Mouse (Mus musculus) fat pad, adult 2 months (tissue): Measurements from ENCODE around the gene Pth2.
"Not testable (repeated sequence)": the region's sequence is repeated elsewhere in the genome, so short reads cannot be mapped to it uniquely, and the experiment has no call there.

Source experiments
- DNase-seq: peaks from one replicate; pipeline ENCODE4 v3.0.0-alpha.2; 2011; ENCODE audit warnings: low read depth, low spot score; ENCODE audit errors: extremely low read depth

Pth2 gene

DNA sequence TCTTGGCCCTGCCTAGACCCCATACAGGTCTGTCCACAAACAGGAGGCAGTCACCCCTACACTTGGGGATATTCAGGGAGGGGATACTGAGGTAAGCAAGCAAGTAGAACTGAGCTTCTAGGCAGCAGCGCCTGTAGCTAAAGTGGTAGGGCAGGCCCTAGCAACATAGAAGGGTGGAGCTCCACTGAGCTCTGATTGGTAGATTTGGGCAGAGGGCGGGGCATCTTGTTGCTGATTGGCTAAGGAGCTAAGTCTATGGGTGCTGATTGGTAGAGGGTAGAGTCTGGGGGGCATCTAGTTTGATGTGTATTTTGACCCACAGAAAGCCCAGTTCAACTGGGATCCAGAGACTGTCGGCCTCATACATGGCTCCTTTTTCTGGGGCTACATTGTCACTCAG is 11.3 kb upstream of the Pth2 start:
- no peak for DNase-seq

DNA sequence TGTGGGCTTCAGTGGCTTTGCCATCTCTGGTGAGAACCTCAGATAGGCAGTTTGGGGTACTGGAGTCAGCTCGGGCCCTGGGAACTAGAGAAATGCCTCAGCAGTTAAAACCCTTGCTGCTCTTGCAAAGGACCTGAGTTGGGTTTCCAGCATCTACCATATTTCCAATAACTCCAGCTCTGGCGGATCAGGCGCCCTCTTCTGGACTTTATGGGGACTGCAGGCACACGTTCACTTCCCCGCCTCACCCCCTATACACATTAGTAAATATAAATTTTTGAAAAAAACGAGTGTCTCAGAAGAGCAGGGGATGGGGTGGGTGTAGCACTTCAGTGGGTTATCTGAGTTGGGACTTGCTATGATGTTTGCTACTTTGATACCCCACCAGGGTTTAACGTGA is 7.8 kb upstream of the Pth2 start:
- DNase-seq = no peak

DNA sequence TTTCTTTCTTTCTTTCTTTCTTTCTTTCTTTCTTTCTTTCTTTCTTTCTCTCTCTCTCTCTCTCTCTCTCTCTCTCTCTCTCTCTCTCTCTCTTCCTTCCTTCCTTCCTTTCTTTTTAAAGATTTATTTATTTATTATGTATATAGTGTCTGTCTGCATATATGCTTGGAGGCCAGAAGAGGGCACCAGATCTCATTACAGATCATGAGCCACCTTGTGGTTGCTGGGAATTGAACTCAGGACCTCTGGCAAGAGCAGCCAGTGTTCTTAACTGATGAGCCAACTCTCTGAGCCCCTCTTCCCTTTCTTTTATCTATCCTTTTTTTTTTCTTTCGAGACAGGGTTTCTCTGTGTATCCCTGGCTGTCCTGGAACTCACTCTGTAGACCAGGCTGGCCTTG is 7.0 kb upstream of the Pth2 start:
- not testable (repeated sequence) for DNase-seq

DNA sequence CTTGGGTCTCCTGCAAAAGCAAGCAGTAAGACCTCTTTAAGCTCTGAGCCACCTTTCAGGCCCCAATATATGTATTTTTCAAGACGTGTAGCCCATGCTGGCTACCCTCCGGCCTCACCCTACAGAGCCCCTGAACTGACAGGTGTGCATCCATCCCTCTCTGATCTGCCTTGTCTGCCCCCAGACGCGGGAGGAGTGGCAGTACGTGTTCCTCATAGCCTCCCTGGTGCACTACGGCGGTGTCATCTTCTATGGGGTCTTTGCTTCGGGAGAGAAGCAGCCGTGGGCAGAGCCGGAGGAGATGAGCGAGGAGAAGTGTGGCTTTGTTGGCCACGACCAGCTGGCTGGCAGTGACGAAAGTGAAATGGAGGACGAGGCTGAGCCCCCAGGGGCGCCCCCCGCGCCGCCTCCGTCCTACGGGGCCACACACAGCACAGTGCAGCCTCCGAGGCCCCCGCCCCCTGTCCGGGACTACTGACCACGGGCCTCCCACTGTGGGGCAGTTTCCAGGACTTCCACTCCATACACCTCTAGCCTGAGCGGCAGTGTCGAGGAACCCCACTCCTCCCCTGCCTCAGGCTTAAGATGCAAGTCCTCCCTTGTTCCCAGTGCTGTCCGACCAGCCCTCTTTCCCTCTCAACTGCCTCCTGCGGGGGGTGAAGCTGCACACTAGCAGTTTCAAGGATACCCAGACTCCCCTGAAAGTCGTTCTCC is 6.1 kb upstream of the Pth2 start:
- no peak for DNase-seq

DNA sequence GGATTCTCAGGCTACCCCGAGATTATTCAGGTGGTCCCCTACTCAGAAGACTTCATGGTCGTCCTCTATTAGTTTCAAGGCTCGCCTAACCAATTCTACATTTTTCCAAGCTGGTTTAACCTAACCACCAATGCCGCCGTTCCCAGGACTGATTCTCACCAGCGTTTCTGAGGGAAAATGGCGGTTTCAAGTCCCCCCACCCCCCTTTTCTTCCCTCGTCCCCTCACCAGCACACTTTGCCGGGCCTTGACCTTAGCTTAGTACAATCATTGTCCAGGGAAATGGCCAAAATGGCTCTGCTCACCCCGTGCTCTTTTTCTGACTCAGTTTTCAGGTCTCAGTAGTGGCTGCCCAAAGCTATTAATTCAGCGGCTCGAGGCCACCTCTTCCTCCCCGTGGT is 5.4 kb upstream of the Pth2 start:
- no peak for DNase-seq

DNA sequence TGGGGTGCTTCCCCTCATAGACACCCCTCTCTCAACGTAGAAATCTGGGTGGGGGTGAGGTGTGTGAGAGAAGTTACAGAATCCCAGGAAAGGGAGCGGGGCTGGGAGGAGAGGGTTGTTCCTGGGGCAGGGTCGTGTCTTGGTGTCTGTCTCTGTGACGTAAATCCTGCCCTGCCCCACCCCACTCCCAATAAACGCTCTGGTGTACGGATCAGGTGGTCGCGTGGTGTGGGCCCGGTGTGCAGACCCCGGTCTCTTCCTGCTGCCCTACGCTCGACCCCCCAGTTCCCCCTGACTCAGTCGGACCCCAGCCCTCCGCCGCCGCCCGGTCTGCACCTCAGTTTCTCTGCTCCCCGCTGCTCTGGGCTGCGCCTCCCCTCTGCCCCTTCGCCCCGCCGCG is 4.9 kb upstream of the Pth2 start:
- no peak for DNase-seq

DNA sequence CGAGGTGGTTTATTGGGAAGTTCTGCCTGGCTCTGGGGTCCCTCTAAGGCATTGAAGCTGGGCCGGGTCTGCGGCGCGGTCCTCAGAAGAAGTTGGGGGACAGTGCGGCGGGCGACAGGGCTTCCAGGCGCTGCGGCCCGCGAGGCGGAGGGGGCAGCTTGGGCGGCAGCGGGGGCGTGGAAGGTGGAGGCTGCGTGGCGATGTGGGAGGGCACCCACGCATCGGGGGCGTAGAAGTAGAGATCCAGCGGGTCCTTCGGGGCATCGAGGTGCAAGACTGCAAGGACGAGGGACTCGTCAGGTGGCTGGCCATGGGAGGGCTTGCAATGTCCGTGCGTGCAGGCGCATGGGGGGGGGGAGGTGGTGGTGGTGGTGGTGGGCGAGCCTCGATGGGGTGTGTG is 4.4 kb upstream of the Pth2 start:
- DNase-seq = no peak

DNA sequence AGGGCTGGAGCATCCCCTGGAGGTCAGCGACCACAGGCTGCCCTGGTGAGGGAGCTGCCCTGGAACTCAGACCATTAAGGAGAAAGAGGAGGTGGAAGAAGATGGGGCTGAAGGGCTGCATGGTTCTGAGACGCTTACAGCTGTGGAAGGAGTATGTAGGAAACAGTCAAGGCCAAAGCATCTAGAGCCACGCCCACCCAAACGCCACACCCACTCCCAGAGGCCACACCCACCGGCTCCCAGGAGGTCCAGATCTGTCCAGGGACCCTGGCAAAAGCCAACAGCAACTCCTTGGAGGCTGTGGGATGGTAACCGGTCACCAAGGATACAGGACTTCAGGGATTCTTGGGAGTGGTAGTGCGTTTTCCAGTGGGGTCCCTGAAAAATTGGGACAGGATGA is 2.2 kb upstream of the Pth2 start:
- no peak for DNase-seq

DNA sequence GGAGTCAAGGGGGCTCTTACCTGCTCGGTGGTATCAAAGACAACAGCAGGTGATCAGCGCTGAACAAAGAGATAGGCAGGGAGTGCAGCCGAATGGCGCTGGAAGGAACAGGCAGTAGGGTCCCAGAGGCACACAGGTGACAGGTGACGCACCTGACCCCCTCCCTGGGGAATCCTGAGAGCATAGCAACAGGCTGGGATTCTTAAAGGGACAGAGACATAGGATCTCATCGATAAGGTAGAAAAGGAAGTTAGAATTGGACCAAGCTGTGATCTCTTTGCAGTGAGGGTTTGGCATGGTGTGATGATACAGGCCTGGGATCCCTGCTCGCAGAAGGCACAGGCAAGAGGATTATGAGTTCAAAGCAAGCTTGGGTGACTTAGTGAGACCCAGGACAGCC is 1.3 kb upstream of the Pth2 start, which contains the start of gene Gfy:
TSS of gene Gfy (minus strand) at position 101 of the 400 bp plus-strand sequence.
- no peak for DNase-seq

DNA sequence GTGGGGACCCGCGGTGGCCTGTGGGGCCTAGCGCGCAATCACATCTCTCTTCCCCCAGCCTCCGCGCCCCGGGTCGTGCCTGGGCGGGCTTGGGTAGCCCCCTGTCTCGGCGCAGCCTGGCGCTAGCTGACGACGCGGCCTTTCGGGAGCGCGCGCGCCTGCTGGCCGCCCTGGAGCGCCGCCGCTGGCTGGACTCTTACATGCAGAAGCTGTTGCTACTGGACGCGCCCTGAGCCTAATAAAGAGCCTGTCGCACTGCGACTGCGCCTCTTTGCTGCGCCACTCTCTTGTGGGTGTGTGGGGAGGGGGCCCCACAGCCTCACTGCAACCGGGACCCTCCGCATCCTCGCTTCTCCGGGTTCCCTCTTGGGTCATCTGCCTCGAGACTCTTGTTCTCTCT is 745 bp downstream of the Pth2 start:
- no peak for DNase-seq

DNA sequence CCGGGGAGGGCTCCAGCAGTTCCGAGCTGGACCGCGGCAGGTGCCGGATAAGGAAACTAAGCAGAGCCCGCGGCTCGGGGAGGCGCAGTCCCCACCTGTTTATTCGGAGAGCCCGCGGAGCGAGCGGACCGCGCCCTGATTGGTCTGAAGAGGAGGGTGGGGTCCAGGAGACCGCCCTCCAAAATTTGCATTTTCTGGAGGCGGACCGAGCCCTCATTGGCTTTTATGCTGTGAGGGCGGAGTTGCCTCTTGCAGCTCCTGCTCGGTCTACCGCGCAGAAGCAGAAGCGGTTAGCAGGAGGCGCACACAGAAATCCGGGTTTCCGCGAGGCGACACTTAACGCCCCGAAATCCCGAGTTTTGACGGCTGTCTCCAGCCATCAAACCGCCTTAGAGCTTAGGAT is 1.4 kb downstream of the Pth2 start:
- peak; percentile 43 for DNase-seq

DNA sequence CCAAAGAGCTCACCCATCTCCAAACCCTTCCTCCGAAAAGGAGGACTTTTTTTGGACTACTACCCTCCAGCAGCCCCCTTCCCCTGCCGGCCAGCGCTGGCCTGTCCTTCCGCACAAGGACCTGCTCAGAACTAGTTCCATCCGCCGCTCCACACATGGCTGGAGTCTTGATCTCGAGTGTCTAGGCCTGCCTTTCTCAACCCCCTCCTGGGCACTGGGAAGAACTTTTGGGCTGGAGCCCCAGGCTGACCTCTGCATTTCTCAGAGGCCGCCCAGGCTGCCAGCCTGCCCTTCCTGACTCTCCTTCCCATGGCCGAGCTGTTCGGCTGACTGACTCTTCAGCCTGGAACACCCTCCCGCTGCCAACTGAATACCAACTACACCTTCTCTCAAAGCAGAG is 1.8 kb downstream of the Pth2 start:
- DNase-seq = no peak

DNA sequence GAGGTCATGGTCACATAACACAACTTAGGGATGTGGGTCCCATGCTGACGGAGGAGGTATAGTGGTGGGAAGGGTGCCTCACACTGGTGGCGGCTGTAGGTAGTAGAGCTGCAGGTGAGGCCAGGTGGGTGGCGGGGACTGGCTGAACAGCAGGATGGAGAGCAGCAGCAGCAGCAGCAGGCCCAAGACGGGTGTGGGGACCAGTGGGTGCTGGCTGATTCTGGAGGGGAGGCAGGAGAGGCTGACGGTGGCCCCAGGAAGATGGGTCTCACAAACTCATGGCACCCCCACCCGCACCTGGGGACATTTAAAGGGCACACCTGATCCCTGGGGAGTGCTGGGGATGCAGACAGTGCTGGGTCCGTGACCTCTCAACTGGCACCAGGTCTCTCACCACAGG is 2.9 kb downstream of the Pth2 start:
- DNase-seq = no peak

DNA sequence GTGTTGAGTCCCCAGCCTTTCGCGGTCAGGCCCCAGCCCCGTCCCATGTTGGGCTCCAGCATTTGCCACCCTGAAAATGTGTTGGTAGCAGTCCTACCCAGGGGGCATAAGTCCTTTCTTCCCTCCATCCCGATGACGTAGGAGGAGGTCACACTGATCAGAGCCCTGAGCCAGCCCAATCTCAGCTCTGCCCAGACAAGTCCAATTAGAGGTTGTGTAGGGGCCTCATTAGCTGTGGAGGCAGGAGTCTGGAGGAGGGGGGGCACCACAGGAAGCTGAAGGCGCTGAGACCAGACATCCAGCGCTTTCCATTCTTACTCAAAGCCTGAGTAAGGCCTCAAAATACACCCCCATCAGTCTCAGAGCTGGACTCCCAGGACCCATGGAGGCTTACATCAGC is 5.1 kb downstream of the Pth2 start:
- no peak for DNase-seq

DNA sequence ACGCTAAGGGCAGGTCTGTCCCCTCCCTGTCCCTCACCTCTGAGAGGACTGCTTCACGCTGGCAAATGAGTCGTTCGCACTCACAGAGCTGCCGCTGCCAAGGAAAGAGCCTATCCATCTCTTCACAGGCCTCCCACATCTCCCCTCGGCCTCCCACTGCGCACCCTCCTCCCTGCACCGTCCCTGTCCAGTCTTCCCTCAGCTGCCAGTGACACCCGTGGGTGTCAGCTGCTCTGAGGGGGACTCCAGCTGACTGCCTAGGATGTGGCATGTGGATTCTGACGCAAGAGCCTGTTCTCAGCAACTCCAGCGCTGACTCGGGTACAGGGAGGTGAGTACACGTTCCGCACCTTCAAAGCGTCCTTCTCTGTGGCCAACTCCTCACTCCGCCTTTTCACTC is 8.8 kb downstream of the Pth2 start:
- no peak for DNase-seq

DNA sequence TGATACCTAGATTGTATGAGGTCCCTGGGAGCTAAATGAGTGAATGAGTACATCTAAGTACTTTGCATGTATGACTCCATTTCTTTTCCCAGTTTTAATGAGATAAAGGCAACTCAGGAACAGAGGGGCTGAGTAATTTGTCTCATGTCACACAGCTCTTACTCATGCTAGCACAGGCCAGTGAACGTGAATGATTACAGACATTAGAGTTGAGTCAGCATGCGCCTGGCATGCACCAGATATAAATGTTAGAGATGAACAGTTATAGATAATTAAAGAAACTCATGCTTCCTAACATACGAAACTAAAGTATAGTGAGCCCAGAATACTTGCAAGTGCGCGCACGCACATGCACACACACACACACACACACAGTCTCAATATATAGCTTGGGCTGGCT is 9.4 kb downstream of the Pth2 start:
- no peak for DNase-seq

DNA sequence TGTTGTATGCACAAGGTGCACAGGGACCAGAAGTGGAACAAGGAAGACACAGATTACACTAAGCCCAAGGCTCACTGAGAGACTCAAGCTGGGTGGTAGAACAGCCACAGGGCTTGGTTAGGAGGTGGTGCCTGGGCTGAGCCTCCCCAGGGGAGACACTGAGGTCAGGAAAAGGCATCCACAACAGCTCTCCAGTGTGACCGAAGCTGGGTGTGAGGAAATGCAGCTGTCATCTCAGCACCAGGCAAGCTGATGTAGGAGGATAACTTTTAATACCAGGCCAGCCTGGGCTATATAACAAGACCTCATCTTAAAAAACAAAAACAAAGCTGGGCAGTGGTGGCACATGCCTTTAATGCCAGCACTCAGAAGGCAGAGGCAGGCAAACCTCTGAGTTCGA is 10.4 kb downstream of the Pth2 start:
- DNase-seq = no peak

DNA sequence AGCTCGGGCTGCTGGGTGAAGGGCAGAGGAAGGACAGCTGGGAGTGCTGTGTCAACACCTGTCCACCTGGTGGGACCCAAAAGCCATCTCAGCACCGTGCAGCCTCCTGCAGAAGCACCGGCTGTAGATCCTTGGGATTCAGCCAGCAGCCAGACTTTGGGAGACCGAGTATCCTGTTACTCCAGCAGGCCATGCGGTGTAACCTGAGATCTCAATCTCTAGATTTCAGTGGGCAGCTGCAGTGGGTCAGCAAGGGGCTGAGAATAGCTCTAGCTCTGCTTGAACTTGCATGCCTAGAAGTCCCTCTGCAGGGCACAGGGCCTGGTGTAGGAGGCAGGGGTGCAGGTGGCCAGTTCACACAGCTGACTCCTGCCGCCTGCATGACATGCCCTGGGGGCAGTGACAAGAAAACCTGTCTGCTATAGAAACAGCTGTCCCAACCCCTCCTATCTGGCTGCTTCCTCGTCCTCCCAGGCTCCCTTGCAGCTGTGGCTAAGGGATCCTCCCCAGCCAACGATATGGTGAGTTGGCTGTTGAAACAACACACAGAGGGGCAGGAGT is 11.1 kb downstream of the Pth2 start:
- DNase-seq = no peak

DNA sequence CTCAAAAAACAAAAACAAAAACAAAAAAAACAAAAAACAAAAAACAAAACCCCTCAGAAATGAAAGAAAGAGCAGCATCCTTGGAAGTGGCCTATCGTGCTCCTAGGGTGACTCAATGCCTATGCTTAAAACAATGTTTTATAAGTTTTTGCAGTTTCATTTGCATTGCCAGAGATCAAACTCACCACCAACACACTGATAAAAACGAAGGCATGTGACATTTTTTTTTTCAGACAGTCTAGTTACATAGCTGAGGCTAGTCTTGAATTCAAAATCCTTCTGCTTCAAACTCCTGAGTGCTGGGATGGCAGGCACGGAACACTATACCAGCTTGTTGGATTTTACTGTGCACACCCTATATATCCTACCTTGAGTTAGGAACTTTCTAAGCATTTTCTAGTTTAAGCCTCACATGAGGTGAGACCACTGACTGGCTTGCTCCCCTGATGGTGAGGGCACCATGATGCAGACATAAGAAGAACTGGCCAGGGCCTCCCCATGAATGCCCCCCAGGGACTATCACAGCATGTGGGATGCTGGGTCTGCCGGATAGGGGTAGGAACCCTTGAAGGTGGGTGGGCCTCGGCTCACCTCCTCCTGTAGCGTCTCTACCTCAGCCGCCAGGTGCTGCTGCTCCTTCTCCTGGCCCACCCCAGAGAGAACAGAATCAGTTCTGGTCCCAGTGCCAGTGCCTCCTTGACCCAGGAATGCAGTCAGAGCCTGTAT is 12.0 kb downstream of the Pth2 start:
- no peak for DNase-seq

DNA sequence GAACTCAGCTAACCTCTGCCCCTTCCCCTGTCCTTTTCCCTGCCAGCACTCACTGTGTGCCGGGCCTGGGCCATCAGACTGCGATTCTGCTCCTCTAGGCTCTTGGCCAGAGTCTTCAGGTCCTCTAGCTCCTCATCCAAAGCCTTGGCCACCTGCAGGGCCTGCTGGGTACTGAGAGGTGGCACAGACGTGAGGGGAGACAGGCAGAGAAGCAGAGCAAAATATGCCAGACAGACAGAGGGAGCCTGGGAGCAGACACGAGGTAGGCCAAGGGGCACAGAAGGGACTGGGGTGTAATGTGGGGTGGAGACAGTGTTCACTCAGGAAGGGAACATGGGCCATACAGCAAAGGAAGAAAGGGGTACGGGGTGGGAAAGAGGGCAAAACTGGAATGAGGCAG is 12.6 kb downstream of the Pth2 start:
- DNase-seq = no peak

DNA sequence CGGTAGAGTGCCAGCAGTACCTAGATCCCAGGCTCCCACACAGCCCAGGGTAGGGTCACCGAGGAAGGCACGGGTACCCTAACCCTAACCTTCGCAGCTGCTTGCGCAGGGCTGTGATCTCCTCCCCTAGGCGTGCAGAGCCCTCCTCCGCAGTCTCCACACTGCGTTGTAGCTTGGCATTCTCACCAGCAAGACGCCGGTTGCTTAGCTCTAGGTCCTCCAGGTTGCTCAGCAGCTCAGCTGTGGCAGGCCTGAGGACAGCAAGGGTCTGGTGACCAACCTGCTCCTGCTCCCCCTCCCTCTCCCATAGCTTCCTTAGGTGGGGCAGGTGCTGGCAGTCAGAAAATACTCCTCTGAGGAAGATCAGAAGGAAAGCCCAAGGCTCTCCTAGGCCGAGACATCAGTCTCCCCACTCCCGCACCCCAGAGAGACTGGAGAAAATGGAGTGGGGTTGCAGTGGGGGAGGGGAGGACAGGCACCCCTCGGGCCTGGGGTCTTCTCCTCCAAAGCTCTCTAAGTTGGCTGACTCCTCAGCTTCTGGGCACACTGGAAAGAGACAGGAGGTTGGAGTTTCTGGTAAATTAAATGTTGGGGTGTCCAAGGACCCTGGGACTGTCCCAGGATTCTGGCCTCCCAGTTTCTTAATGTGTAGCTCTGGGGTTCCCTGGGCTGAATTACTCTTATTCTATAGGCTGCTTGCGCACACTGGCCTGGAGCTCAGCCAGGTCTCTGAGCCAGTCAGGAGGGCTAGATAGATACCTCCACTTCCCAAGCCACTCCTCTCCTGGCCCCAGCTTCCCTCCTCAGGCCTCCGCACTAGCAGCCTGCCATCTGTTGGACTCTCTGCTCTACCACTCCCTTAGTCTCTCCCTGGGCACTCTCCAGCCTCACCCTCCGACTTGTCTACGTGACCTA is 13.3 kb downstream of the Pth2 start:
- no peak for DNase-seq
